Mouse (Mus musculus) limb, embryonic 14.5 days (tissue): ENCODE measurements around the gene Agap1. TPM values are rescaled to one million over a fixed set of nuclear protein-coding genes. Genes with fewer than 3 reads are reported as not detected.

Experiments used
- ATAC-seq: fragments of 200-750 bp; cut with Nextera tagmentation; 2 replicates; pipeline ENCODE4 v1.8.0; 2017; ENCODE audit warnings: low read depth, moderate number of reproducible peaks, moderate TSS enrichment; ENCODE audit not compliant: low FRiP score
- DNase-seq: peaks from one replicate; pipeline ENCODE4 v3.0.0-alpha.2; 2015; ENCODE audit warnings: low spot score
- H3K27ac ChIP-seq: fragments of 300-500 bp; sonication (generic); replicated peaks from 2 replicates; pipeline ENCODE4 v1.5.1; 2014; ENCODE audit warnings: low read depth, mild to moderate bottlenecking, low read length, moderate library complexity, mixed read lengths
- H3K27me3 ChIP-seq: fragments of 300-500 bp; sonication (generic); 2 replicates; pipeline ENCODE4 v1.6.1; 2014; ENCODE audit warnings: low read length, mixed read lengths; ENCODE audit not compliant: control insufficient read depth, insufficient read depth
- H3K36me3 ChIP-seq: fragments of 300-500 bp; sonication (generic); 2 replicates; pipeline ENCODE4 v1.6.1; 2014; ENCODE audit warnings: mild to moderate bottlenecking, low read length, moderate library complexity, mixed read lengths; ENCODE audit not compliant: control insufficient read depth, insufficient read depth
- H3K4me1 ChIP-seq: fragments of 300-500 bp; sonication (generic); 2 replicates; pipeline ENCODE4 v1.6.1; 2014; ENCODE audit warnings: antibody characterized with exemption, low read length, mixed read lengths; ENCODE audit not compliant: control insufficient read depth, insufficient read depth
- H3K4me2 ChIP-seq: fragments of 300-500 bp; sonication (generic); replicated peaks from 2 replicates; pipeline ENCODE4 v1.6.1; 2014; ENCODE audit warnings: low read depth, mild to moderate bottlenecking, low read length, moderate library complexity; ENCODE audit not compliant: severe bottlenecking
- H3K4me3 ChIP-seq: fragments of 300-500 bp; sonication (generic); replicated peaks from 2 replicates; pipeline ENCODE4 v1.5.1; 2014; ENCODE audit warnings: low read length
- H3K9ac ChIP-seq: fragments of 300-500 bp; sonication (generic); 2 replicates; pipeline ENCODE4 v1.6.1; 2014; ENCODE audit warnings: mild to moderate bottlenecking, low read depth, low read length, moderate library complexity; ENCODE audit not compliant: severe bottlenecking
- H3K9me3 ChIP-seq: fragments of 300-500 bp; sonication (generic); 2 replicates; pipeline ENCODE4 v1.6.1; 2016; ENCODE audit warnings: low read length; ENCODE audit not compliant: control insufficient read depth
- POLR2A ChIP-seq: fragments of 200-500 bp; IDR thresholded peaks from 2 replicates; pipeline ENCODE4 v1.8.0; 2012; ENCODE audit warnings: inconsistent platforms, mild to moderate bottlenecking, moderate library complexity, borderline replicate concordance; ENCODE audit not compliant: insufficient read depth, insufficient read length; ENCODE audit errors: extremely low read depth
- WGBS: fragments of 180-500 bp; shearing (Covaris S2); extraction: QIAGEN DNeasy Blood & Tissue Kit; methylation state at CpG from one replicate; pipeline ENCODE4 v1.1.7; 2014; 5-methylcytosine and 5-hydroxymethylcytosine counted together
- polyA plus RNA-seq, 2 experiments: library from polyadenylated mRNA; depleted of rRNA in 1 of 2; stranded (reverse) in 1 of 2; unstranded in 1 of 2; fragments of >200 nt; fragmentation: Nextera tagmentation in 1 of 2; extraction: Ambion mirVana in 1 of 2; gene quantifications; 2 replicates each; pipeline versions ENCODE4 v1.2.1 to v1.2.3; 2012 to 2014

Gene Agap1
- polyA plus RNA-seq, 2 experiments: 16.2 to 19.5 TPM

- TF ChIP-seq POLR2A: no peak
- Histone ChIP-seq H3K4me3 (no peak overlapping the region), H3K9me3 (no peaks in the 10 kb centered on the region), H3K9ac (no peak overlapping the region), H3K27ac (no peak overlapping the region), H3K4me2 (no peak overlapping the region), H3K27me3 (no peaks in the 10 kb centered on the region), H3K36me3 (no peaks in the 10 kb centered on the region), H3K4me1 (peaks cover 23% of the 10 kb centered on the region)
- ATAC-seq (peak; percentile 81), DNase-seq (peak; percentile 51)
- 54% methylated on average over 18 of the region's 18 CpGs for WGBS
Observed at GRCm38 (mm10) chr1:89538163-89538946, 83.7 kb downstream of the Agap1 start.

DNA sequence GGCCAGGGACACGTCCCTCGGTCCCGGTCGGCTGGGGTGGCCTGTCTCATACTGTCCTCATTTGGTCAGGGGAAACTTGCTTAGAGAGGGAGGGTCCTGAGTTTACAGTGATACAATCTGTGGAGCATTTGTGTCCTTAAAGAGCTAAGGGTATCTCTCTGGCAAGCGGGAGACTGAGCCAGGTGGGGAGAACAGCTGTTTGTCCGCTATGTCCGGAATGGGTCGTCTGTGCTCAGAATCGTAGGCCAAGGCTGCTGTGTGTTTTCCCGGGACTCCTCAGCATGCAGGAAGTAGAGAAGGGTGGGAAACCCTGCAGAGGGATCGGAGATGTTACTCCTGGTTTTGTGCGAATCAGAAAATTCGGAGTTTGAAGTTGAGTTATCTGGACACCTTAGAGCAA is 84.5 kb downstream of the Agap1 start:
- Histone ChIP-seq H3K27ac (no peak overlapping the region), H3K4me1 (peaks cover 23% of the 10 kb centered on the region), H3K9me3 (no peaks in the 10 kb centered on the region), H3K27me3 (no peaks in the 10 kb centered on the region), H3K4me3 (no peak overlapping the region), H3K9ac (no peak overlapping the region), H3K36me3 (no peaks in the 10 kb centered on the region), H3K4me2 (no peak overlapping the region)
- DNase-seq (no peak), ATAC-seq (no peak)
- WGBS: 66% methylated on average over 13 of the region's 13 CpGs
- no peak for TF ChIP-seq POLR2A

GRCm38 (mm10) chr1:89541151-89541550 is 86.5 kb downstream of the Agap1 start:
- no peaks in the 10 kb centered on the region for H3K27me3 ChIP-seq
- no peaks in the 10 kb centered on the region for H3K36me3 ChIP-seq
- peak overlapping the region; percentile 21; the same call in 1 of the 2 replicates for H3K9ac ChIP-seq
- no peak for TF ChIP-seq POLR2A
- 26% methylated on average over 13 of the region's 13 CpGs for WGBS
- DNase-seq (no peak), ATAC-seq (no peak)
- no peak overlapping the region for H3K4me2 ChIP-seq
- peaks cover 18% of the 10 kb centered on the region for H3K4me1 ChIP-seq
- H3K27ac ChIP-seq: no peak overlapping the region
- no peaks in the 10 kb centered on the region for H3K9me3 ChIP-seq
- no peak overlapping the region for H3K4me3 ChIP-seq

DNA sequence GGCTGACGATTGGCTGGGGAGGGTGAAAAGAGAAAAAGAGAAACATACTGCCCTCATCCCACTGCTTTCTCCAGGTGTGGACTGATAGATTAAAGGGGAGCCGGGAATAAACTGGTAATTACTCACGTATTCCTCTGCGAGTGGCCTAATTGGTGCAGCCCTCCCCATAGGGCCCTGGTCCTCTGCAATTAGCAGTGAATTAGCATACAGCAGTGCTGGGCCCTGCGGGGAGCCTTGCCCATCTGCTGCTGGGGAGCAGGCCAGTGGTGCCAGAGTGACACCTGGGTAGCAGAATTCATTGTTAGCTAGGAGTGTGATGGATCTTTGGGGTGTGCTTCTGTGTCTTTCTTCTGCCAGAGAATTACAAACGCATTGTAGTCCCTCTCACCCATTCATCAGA is 87.9 kb downstream of the Agap1 start:
- Histone ChIP-seq H3K9me3 (no peaks in the 10 kb centered on the region), H3K4me1 (peaks cover 21% of the 10 kb centered on the region), H3K27ac (no peak overlapping the region), H3K4me2 (no peak overlapping the region), H3K9ac (no peak overlapping the region), H3K27me3 (no peaks in the 10 kb centered on the region), H3K36me3 (no peaks in the 10 kb centered on the region), H3K4me3 (no peak overlapping the region)
- DNase-seq: no peak
- no peak for TF ChIP-seq POLR2A
- 31% methylated on average over 6 of the region's 6 CpGs for WGBS
- ATAC-seq: no peak

- no peak overlapping the region for H3K4me2 ChIP-seq
- H3K4me3 ChIP-seq: no peak overlapping the region
- no peaks in the 10 kb centered on the region for H3K27me3 ChIP-seq
- DNase-seq (no peak), ATAC-seq (no peak)
- TF ChIP-seq POLR2A: no peak
- H3K9me3 ChIP-seq: no peaks in the 10 kb centered on the region
- WGBS: 85% methylated on average over 6 of the region's 6 CpGs
- no peaks in the 10 kb centered on the region for H3K36me3 ChIP-seq
- no peak overlapping the region for H3K27ac ChIP-seq
- peaks cover 29% of the 10 kb centered on the region for H3K4me1 ChIP-seq
- no peak overlapping the region for H3K9ac ChIP-seq
Observed at GRCm38 (mm10) chr1:89543312-89543711, 88.7 kb downstream of the Agap1 start.

- Histone ChIP-seq H3K27me3 (no peaks in the 10 kb centered on the region), H3K36me3 (no peaks in the 10 kb centered on the region), H3K9me3 (no peaks in the 10 kb centered on the region), H3K4me2 (no peak overlapping the region), H3K4me3 (no peak overlapping the region), H3K27ac (no peak overlapping the region), H3K4me1 (peaks cover 26% of the 10 kb centered on the region), H3K9ac (no peak overlapping the region)
- 95% methylated on average over 4 of the region's 4 CpGs for WGBS
- no peak for DNase-seq
- TF ChIP-seq POLR2A: no peak
- ATAC-seq: no peak
Observed at GRCm38 (mm10) chr1:89544094-89544493, 89.5 kb downstream of the Agap1 start.
